Mouse (Mus musculus): ENCODE measurements at regions not wholly inside any gene's neighbourhood (a gene's known extent, or its start where the extent isn't known, plus 50 kb on each side); places are given as distances from the start of the nearest gene placed in this dataset.
"Not testable (repeated sequence)": the region's sequence is repeated elsewhere in the genome, so short reads cannot be mapped to it uniquely, and the experiment has no call there.

DNA sequence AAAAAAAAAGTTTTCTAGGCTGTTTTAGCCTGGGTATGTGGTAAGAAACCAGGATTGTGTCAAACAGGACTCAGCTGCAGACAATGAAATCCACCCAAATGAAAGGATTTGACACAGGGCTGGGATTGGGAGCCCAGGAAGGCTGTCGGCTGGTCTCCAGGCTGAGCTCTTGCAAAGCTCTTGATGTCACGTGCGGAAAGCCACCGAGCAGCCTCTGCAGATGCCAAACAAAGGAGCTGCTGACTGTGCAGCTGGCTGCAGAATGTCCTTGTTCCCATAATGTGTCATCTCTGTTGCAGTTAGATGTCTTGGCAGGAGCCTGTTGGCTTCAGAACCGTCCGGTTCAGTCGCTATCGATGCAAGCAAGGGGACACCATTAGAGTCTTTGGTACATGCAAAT, 56.1 kb downstream of the Bbs10 start:
- DNase-seq (ENCODE audit: low read depth, low spot score), result no peak
- no peaks in the 10 kb centered on the region for H3K36me3 ChIP-seq (ENCODE audit: control insufficient read depth, insufficient read depth, low read length, poor library complexity, severe bottlenecking)
- no peaks in the 10 kb centered on the region for H3K27me3 ChIP-seq (ENCODE audit: control insufficient read depth, insufficient read depth, low read length, poor library complexity, severe bottlenecking)

DNA sequence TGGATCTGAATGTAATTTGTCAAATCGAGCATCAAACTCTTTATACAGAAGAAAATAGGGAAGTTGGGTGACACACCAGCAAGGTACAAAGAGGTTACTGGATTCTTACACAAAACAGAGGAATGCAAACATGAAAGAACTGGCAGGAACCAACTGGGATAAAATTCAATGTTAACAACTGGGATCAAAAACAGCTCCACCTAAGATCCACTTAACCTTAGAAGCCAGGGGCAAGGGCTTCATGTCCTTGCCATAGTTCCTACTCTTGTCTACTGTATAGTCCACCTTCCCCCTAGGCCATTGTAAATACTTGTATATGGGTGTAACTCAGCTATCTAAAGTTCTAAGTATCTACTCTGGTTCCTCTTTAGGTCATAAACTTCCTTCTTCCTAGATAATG, 59.9 kb downstream of the Bbs10 start:
- DNase-seq (ENCODE audit: low read depth, low spot score); H3K36me3 ChIP-seq (ENCODE audit: control insufficient read depth, insufficient read depth, low read length, poor library complexity, severe bottlenecking); H3K27me3 ChIP-seq (ENCODE audit: control insufficient read depth, insufficient read depth, low read length, poor library complexity, severe bottlenecking): not testable (repeated sequence)

DNA sequence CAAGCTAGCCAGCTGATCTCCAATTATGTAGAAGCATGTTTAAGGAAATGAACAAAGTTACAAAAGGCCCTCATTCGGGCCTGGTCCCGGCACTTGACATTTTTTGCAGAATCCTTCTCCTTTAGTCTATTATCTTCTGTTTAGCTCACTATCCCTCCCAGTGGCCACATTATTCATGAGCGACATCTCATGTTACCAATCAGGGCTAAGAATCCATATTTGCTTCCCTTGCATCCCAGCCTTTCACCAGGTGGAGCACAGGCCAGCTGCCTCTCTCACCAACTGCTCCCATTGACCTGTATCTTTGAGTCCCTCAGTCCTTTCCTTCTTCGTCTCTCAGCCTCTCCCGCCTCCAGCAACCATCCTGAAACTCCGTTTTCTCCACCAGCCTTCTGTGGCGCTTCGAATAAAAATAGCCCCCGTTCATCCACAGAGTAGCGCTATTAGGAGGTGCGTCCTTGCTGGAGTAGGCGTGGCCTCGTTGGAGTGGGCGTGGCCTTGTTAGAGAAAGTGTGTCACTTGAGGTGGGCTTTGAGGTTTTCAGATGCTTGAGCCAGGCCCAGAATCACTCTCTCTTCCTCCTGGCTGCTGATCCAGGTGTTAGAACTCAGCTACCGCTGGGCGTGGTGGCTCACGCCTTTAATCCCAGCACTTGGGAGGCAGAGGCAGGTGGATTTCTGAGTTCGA, 63.4 kb downstream of the Bbs10 start:
- no peaks in the 10 kb centered on the region for H3K36me3 ChIP-seq (ENCODE audit: control insufficient read depth, insufficient read depth, low read length, poor library complexity, severe bottlenecking)
- no peak for DNase-seq (ENCODE audit: low read depth, low spot score)
- H3K27me3 ChIP-seq (ENCODE audit: control insufficient read depth, insufficient read depth, low read length, poor library complexity, severe bottlenecking), result no peaks in the 10 kb centered on the region; the same call in 1 of the 2 replicates

DNA sequence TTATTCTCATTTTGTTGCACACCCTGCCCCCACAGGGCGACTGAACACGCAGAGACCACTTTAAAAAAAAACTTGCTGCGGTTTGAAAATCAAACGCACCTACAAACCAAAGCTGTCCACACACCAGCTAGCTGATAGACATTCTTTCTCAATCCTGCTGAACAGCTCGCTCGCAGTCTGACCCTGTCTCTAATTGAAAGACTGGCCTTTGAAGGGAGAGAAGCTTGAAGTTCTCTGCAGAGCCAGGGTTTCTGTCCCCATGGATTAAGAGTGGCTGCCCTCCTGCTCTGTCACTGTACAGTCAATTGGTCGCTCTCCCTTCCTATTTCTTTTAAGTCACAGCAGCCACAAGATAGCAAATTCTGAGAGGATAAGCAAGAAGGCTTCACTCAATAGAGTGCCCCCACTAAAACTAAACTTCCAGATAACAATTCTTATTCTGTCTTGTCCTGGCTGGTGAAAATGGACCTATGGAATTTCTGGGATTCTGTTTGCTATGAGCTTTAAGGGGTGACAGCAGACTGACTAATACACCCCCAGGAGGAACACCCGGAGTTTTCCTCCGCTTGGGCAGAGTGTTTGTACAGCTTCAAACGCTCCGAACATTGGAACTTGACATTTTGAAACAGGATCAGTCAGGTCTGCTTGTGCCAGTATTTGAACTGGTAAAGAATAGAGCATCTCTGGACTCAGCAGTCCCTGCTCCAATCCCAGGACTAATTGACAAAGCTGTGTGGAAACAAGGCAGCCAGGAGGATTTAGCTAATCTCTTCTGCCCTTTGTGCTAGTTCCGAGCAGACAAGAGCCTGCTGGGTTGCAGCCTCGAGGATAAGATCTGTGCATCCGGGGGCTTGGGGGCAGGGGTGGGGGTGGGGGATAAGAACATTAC, 65.5 kb downstream of the Bbs10 start:
- no peak for DNase-seq (ENCODE audit: low read depth, low spot score)
- H3K36me3 ChIP-seq (ENCODE audit: control insufficient read depth, insufficient read depth, low read length, poor library complexity, severe bottlenecking), result no peaks in the 10 kb centered on the region

DNA sequence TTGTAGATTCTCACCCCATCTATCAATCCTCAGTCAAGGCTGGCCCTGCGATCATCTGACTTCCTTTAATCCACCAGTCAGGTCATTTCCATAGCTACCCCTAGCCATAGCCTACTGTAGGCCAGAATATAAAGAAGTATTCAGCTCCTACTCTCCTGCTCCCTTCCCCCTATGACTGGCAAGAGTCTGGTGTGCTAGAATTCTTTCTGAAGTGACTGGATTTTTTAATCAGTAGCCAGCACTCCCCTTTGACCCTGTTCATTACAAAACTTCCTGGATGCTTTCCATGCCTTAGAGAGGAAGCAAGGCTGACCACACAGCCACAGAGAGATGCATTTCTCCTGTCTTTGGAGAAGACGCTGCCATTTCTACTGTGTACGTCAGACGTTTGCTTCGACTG, 66.5 kb downstream of the Bbs10 start:
- no peaks in the 10 kb centered on the region for H3K36me3 ChIP-seq (ENCODE audit: control insufficient read depth, insufficient read depth, low read length, poor library complexity, severe bottlenecking)
- H3K27me3 ChIP-seq (ENCODE audit: control insufficient read depth, insufficient read depth, low read length, poor library complexity, severe bottlenecking), result no peaks in the 10 kb centered on the region; the same call in 1 of the 2 replicates
- DNase-seq (ENCODE audit: low read depth, low spot score), result no peak

More for the DNA sequence above, 65.5 kb downstream of the Bbs10 start:
- H3K27me3 ChIP-seq (ENCODE audit: control insufficient read depth, insufficient read depth, low read length, poor library complexity, severe bottlenecking), result no peaks in the 10 kb centered on the region; the same call in 1 of the 2 replicates

DNA sequence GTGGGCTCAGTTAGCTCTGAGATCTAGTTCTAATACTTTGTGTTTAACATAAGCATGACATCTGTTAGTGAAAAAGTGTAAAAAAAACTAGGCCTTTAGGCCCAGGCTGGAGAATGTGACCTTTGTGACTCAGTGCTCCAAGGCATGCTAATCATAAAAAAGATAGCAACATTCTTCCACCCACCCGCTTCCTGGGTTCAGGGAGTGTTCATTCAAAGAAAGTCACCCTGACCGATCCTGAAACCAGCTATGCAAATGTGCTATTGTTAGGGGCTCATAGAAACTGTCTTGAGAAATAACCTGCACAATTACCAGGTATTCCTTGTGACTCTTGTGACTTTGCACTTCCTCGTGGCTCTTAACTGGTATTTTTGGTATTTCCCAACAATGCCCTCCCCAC, 70.6 kb downstream of the Bbs10 start:
- H3K36me3 ChIP-seq (ENCODE audit: control insufficient read depth, insufficient read depth, low read length, poor library complexity, severe bottlenecking); DNase-seq (ENCODE audit: low read depth, low spot score); H3K27me3 ChIP-seq (ENCODE audit: control insufficient read depth, insufficient read depth, low read length, poor library complexity, severe bottlenecking): not testable (repeated sequence)

DNA sequence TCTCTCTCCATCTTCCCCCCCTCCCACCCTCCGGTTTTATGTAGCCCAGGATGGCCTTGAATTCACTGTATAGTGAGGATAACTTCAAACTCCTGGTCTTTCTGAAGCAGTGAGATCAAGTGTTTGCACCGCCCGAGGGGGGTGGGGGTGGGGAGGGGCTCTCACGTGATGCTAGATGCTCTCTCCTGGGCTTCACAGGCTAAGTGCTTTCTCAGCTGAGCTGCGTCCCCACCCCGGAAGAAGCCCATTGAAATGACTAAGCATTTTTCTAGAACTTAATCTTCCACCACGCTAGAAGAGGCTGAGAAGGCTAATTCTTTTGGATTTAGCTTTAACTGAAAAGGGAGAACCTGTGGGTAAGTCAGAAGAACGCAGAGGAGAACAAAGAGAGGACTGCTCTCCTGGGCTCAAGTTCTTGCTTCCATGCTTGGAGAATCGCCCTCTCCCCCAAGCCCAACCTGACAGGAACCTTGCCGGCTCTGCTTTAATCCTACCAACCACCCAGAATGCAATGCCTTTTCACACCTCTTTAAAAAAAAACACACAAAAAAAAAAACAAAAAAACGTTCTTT, 79.7 kb downstream of the Bbs10 start:
- Histone ChIP-seq H3K27me3 (ENCODE audit: control insufficient read depth, insufficient read depth, low read length, poor library complexity, severe bottlenecking) (no peaks in the 10 kb centered on the region), H3K36me3 (ENCODE audit: control insufficient read depth, insufficient read depth, low read length, poor library complexity, severe bottlenecking) (no peaks in the 10 kb centered on the region)
- no peak for DNase-seq (ENCODE audit: low read depth, low spot score)

DNA sequence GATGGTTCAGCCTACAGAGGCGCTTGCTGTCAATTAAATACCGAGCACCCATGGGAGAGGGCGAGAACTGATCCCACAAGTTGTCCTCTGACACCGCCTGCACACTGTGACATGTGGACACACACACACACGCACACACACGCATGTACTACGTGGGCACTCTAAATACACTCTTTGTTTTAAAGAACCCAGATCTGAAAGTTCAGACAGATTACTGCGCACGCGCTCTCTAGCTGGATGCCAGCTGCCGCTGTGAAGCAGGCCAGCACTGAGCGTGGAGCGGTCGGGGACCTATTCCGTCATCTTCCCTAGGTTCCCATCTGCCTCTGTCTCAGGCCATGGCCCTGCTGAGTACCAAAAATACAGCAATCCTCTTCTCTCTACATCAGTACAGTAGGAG, 83.2 kb downstream of the Bbs10 start:
- Histone ChIP-seq H3K36me3 (ENCODE audit: control insufficient read depth, insufficient read depth, low read length, poor library complexity, severe bottlenecking) (no peaks in the 10 kb centered on the region), H3K27me3 (ENCODE audit: control insufficient read depth, insufficient read depth, low read length, poor library complexity, severe bottlenecking) (no peaks in the 10 kb centered on the region)
- DNase-seq (ENCODE audit: low read depth, low spot score), result no peak

DNA sequence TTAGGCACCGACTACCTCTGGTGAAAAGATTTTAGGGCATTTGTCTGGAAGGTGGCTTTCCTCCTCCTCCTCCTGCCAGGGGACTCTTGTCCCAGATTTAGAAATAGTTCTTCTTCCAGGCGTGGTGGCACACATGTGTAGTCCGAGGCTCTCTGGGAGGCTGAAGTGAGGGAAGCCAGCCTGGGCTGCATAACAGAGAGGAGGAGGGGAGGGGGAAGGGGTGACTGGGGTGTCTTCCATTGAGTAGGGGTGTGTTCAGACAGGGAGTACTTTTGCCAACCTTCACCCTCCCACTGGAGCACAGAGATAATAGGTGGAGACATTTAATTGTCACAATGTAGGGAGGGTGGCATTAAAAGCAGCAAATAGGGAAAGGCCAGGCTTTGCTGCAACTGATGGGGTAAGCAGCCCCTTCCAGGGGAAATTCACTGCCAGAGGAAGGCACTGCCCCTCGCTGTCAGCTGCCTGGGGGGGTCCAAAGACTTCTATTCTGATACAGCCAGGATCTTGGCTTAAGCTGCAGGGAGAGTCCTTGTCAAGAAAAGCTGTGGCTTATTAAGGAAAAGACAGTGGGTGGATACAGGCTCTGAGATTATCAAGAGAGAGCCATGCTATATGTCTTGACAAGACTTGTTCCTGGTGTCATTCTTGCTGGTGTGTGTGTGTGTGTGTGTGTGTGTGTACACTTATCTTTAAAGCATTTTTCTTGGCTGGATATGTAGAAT, 83.9 kb downstream of the Bbs10 start:
- DNase-seq (ENCODE audit: low read depth, low spot score), result no peak
- H3K27me3 ChIP-seq (ENCODE audit: control insufficient read depth, insufficient read depth, low read length, poor library complexity, severe bottlenecking), result no peaks in the 10 kb centered on the region
- H3K36me3 ChIP-seq (ENCODE audit: control insufficient read depth, insufficient read depth, low read length, poor library complexity, severe bottlenecking), result no peaks in the 10 kb centered on the region

DNA sequence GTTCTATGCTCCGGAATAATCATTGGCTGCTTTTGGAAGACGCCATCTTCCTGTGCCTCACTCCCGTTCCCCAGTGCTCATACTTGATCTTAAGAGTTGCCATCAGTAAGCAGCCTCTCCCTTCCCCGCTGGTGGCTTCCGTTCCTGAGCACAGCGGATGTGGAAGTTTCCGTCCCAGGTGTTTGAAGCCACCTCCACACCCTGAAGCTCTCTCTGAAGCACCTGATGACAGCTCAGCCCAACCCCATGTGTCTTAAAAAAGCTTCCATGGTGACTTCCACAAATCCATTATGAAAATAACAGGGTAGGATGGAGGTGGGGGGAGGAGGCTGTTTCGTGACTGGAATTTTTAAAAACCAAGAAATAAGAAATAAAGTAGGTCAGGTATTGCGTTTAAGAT, 87.1 kb downstream of the Bbs10 start:
- peak; percentile 9 for DNase-seq (ENCODE audit: low read depth, low spot score)
- no peaks in the 10 kb centered on the region for H3K27me3 ChIP-seq (ENCODE audit: control insufficient read depth, insufficient read depth, low read length, poor library complexity, severe bottlenecking)
- no peaks in the 10 kb centered on the region for H3K36me3 ChIP-seq (ENCODE audit: control insufficient read depth, insufficient read depth, low read length, poor library complexity, severe bottlenecking)

DNA sequence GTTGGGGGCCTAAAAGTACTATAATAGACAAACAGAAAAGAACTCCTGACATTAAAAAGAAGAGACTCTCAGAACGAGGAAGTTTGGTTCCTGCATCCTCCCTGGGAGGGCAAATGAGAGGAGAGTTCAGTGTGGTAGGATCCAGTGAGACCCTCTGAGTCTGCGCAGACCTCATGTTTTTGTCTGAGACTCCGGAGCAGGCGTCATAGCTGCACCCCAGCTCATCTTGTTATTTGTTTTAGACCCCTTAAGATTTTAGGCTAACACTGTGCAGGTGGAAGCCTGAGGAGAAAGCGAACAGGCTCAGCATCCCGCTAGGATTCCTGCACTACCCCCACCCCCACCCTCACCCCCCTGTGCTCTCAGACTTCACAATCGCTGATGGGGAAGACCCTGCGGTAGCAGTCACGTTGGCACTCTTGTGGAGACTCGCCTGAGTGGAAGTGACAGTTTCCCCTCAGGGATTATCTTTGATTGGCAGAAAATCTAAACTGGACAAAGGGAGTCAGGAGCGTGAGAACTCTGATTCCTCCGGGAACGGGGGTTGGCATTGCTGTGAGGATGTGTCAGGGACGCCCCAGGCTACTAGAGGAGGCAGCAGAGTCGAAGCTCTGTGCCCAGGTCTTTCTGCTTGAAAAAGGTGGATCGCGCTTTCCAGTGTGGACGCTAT, 85.0 kb upstream of the Nap1l1 start:
- Histone ChIP-seq H3K36me3 (ENCODE audit: control insufficient read depth, insufficient read depth, low read length, poor library complexity, severe bottlenecking) (no peaks in the 10 kb centered on the region), H3K27me3 (ENCODE audit: control insufficient read depth, insufficient read depth, low read length, poor library complexity, severe bottlenecking) (no peaks in the 10 kb centered on the region)
- DNase-seq (ENCODE audit: low read depth, low spot score), result no peak

DNA sequence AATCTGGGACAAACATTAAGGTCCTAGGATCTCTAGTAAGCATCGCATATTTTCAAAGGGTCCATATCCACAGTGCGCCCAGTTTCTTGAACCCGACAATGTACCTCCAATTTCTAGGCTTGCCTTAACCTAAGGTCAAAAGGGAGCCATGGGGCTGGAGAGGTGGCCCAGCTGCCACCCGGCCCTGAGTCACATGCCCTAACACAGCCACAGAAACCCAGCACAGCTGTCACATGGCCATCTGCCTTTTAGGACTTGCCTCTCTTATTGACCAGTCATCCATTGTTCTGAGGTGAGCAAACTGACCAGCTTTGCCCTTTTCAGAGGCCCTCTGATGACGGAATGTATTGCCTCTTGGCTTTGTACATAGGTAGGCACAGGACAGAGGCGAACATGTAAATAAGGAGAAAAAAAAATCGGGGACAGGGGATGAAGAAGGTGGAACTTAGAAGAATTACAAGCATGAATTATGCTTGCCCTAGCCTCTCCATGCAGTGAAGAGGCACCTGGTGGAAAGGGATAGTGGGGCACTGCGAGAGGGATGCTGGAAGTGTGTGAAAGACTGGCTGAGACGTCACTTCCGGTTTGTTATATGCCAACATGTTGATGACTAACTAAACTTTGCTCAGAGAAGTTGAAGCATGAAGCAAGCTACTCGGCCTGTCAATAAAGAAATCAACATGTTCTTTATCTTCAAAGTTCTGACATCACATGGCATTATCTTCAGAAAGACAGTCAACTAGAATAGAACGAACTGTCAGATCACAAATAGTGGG, 84.3 kb upstream of the Nap1l1 start:
- H3K36me3 ChIP-seq (ENCODE audit: control insufficient read depth, insufficient read depth, low read length, poor library complexity, severe bottlenecking), result no peaks in the 10 kb centered on the region
- H3K27me3 ChIP-seq (ENCODE audit: control insufficient read depth, insufficient read depth, low read length, poor library complexity, severe bottlenecking), result no peaks in the 10 kb centered on the region
- no peak for DNase-seq (ENCODE audit: low read depth, low spot score)

DNA sequence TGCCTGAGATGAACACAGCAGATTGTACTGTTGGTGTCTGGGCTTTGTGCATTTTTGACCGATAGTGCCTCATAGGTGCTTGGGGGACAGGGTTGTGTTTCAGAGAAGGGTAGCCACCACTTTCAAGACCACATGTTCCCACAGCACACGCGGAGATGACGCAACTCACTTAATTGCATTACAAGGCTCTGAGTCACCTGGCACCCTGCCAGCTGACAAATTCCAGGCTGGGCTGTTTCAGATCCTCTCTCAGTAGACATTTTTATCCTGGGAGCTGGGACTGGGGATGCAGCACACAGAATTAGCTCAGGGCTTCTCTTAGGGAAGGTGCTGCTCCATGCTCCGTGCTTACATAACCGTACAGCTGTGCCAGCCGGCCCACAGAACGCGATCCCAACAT, 83.1 kb upstream of the Nap1l1 start:
- DNase-seq (ENCODE audit: low read depth, low spot score), result no peak
- H3K27me3 ChIP-seq (ENCODE audit: control insufficient read depth, insufficient read depth, low read length, poor library complexity, severe bottlenecking), result no peaks in the 10 kb centered on the region
- no peaks in the 10 kb centered on the region for H3K36me3 ChIP-seq (ENCODE audit: control insufficient read depth, insufficient read depth, low read length, poor library complexity, severe bottlenecking)

DNA sequence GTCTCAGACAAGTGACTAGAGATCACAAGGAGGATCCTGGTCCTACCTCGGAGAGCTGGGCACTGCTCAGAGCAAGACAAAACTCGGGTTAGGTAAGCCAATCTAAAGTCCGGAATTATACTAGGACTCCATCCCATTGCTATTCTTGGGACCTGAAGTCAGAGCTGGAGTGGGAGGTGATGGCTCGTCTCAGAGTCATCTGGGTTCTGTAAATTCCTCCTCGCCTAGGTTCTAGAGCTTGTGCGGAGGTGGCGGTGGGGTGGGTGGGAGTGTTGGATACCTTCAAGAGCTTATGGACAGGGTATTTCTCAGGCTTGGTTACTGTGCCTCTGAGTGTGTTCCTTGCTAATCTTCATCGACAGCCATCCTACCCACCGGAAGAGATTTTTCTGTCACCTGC, 78.6 kb upstream of the Nap1l1 start:
- Histone ChIP-seq H3K36me3 (ENCODE audit: control insufficient read depth, insufficient read depth, low read length, poor library complexity, severe bottlenecking) (no peaks in the 10 kb centered on the region), H3K27me3 (ENCODE audit: control insufficient read depth, insufficient read depth, low read length, poor library complexity, severe bottlenecking) (no peaks in the 10 kb centered on the region)
- no peak for DNase-seq (ENCODE audit: low read depth, low spot score)
